Mouse (Mus musculus) hindbrain, embryonic 16.5 days (tissue): ENCODE measurements around the gene Rfc4. TPM values are rescaled to one million over a fixed set of nuclear protein-coding genes. Genes with fewer than 3 reads are reported as not detected.

Source experiments
- ATAC-seq: fragments of 200-750 bp; cut with Nextera tagmentation; 2 replicates; pipeline ENCODE4 v1.8.0; 2017; ENCODE audit warnings: moderate TSS enrichment, moderate library complexity
- H3K27ac ChIP-seq: fragments of 300-500 bp; sonication (generic); 2 replicates; pipeline ENCODE4 v1.5.1; 2014; ENCODE audit warnings: low read depth, mild to moderate bottlenecking, control low read depth, low read length, moderate library complexity
- H3K27me3 ChIP-seq: fragments of 300-500 bp; sonication (generic); replicated peaks from 2 replicates; pipeline ENCODE4 v1.6.1; 2014; ENCODE audit warnings: low read length; ENCODE audit not compliant: control insufficient read depth, insufficient read depth
- H3K36me3 ChIP-seq: fragments of 300-500 bp; sonication (generic); 2 replicates; pipeline ENCODE4 v1.6.1; 2014; ENCODE audit warnings: mild to moderate bottlenecking, low read length, moderate library complexity, mixed read lengths; ENCODE audit not compliant: control insufficient read depth, insufficient read depth
- H3K4me1 ChIP-seq: fragments of 300-500 bp; sonication (generic); 2 replicates; pipeline ENCODE4 v1.6.1; 2014; ENCODE audit warnings: low read depth, low read length; ENCODE audit not compliant: control insufficient read depth, insufficient read depth
- H3K4me2 ChIP-seq: fragments of 300-500 bp; sonication (generic); 2 replicates; pipeline ENCODE4 v1.6.1; 2014; ENCODE audit warnings: mild to moderate bottlenecking, low read length, control low read depth, moderate library complexity
- H3K4me3 ChIP-seq: fragments of 300-500 bp; sonication (generic); 2 replicates; pipeline ENCODE4 v1.5.1; 2014; ENCODE audit warnings: mild to moderate bottlenecking, low read length, control low read depth, moderate library complexity
- H3K9ac ChIP-seq: fragments of 300-500 bp; sonication (generic); 2 replicates; pipeline ENCODE4 v1.6.1; 2014; ENCODE audit warnings: low read depth, mild to moderate bottlenecking, control low read depth, low read length, moderate library complexity
- H3K9me3 ChIP-seq: fragments of 300-500 bp; sonication (generic); 2 replicates; pipeline ENCODE4 v1.6.1; 2014; ENCODE audit warnings: mild to moderate bottlenecking, low read length, moderate library complexity; ENCODE audit not compliant: control insufficient read depth
- WGBS: fragments of 180-500 bp; shearing (Covaris S2); extraction: QIAGEN DNeasy Blood & Tissue Kit; methylation state at CpG from one replicate; pipeline ENCODE4 v1.1.7; 2014; 5-methylcytosine and 5-hydroxymethylcytosine counted together
- polyA plus RNA-seq: library from polyadenylated mRNA; unstranded; fragments of >200 nt; fragmentation: Nextera tagmentation; extraction: Ambion mirVana; gene quantifications from 2 replicates; pipeline ENCODE4 v1.2.1, GENCODE M21; 2015

The Rfc4 gene
- 38.5 and 39.1 TPM in 2 replicates for polyA plus RNA-seq

GRCm38 (mm10) chr16:23127673-23128375 is at the start of gene Rfc4:
Gene Rfc4, minus strand, starts transcription at chr16:23127737.
- H3K9ac ChIP-seq = peak within 1 kb of the TSS; percentile 97
- WGBS = under 1% methylated on average over 51 of the region's 51 CpGs
- no peaks in the 10 kb centered on the region for H3K9me3 ChIP-seq
- peaks cover 3% of the 10 kb centered on the region; the same call in 1 of the 2 replicates for H3K36me3 ChIP-seq
- H3K27ac ChIP-seq = peak within 1 kb of the TSS; percentile 98
- no peaks in the 10 kb centered on the region for H3K27me3 ChIP-seq
- peaks cover 15% of the 10 kb centered on the region for H3K4me1 ChIP-seq
- peak; percentile 96 for ATAC-seq
- peak within 1 kb of the TSS; percentile 98 for H3K4me2 ChIP-seq
- H3K4me3 ChIP-seq = peak within 1 kb of the TSS; percentile 86

GRCm38 (mm10) chr16:23175956-23176355 is 48.4 kb upstream of the Rfc4 start:
- no peak for ATAC-seq
- WGBS = 69% methylated on average over 3 of the region's 3 CpGs

GRCm38 (mm10) chr16:23174855-23175254 is 47.3 kb upstream of the Rfc4 start:
- H3K36me3 ChIP-seq = no peaks in the 10 kb centered on the region
- H3K9ac ChIP-seq = no peak overlapping the region
- 94% methylated on average over 5 of the region's 5 CpGs for WGBS
- H3K4me1 ChIP-seq = no peaks in the 10 kb centered on the region
- H3K4me2 ChIP-seq = no peak overlapping the region
- no peak for ATAC-seq
- H3K27ac ChIP-seq = no peak overlapping the region
- H3K9me3 ChIP-seq = peaks cover 2% of the 10 kb centered on the region; the same call in 1 of the 2 replicates
- H3K27me3 ChIP-seq = no peaks in the 10 kb centered on the region
- no peak overlapping the region for H3K4me3 ChIP-seq

More at GRCm38 (mm10) chr16:23175956-23176355, 48.4 kb upstream of the Rfc4 start:
- Histone ChIP-seq H3K4me3 (no peak overlapping the region), H3K27me3 (no peaks in the 10 kb centered on the region), H3K9me3 (peaks cover 2% of the 10 kb centered on the region; the same call in 1 of the 2 replicates), H3K36me3 (no peaks in the 10 kb centered on the region), H3K4me2 (no peak overlapping the region), H3K9ac (no peak overlapping the region), H3K4me1 (no peaks in the 10 kb centered on the region), H3K27ac (no peak overlapping the region)

- WGBS = 94% methylated on average over 5 of the region's 5 CpGs
- Histone ChIP-seq H3K27me3 (no peaks in the 10 kb centered on the region), H3K9me3 (peaks cover 2% of the 10 kb centered on the region; the same call in 1 of the 2 replicates), H3K4me3 (no peak overlapping the region), H3K4me1 (no peaks in the 10 kb centered on the region), H3K4me2 (no peak overlapping the region), H3K27ac (no peak overlapping the region), H3K36me3 (no peaks in the 10 kb centered on the region), H3K9ac (no peak overlapping the region)
- no peak for ATAC-seq
These were observed 46.4 kb upstream of the Rfc4 start for GRCm38 (mm10) chr16:23173904-23174303.

- H3K27ac ChIP-seq = no peak overlapping the region
- H3K9me3 ChIP-seq = peaks cover 2% of the 10 kb centered on the region; the same call in 1 of the 2 replicates
- ATAC-seq = no peak
- H3K4me1 ChIP-seq = no peaks in the 10 kb centered on the region
- no peak overlapping the region for H3K4me3 ChIP-seq
- no peak overlapping the region for H3K4me2 ChIP-seq
- H3K9ac ChIP-seq = no peak overlapping the region
- no peaks in the 10 kb centered on the region for H3K36me3 ChIP-seq
- WGBS = 92% methylated on average over 3 of the region's 3 CpGs
- H3K27me3 ChIP-seq = no peaks in the 10 kb centered on the region
These were observed 43.3 kb upstream of the Rfc4 start for GRCm38 (mm10) chr16:23170813-23171212.

- no peak overlapping the region for H3K4me3 ChIP-seq
- no peak overlapping the region for H3K9ac ChIP-seq
- H3K27me3 ChIP-seq = no peaks in the 10 kb centered on the region
- WGBS = 75% methylated on average over 5 of the region's 5 CpGs
- H3K4me2 ChIP-seq = no peak overlapping the region
- H3K4me1 ChIP-seq = no peaks in the 10 kb centered on the region
- no peaks in the 10 kb centered on the region for H3K36me3 ChIP-seq
- H3K27ac ChIP-seq = no peak overlapping the region
- H3K9me3 ChIP-seq = no peaks in the 10 kb centered on the region
- no peak for ATAC-seq
These were observed 39.5 kb upstream of the Rfc4 start for GRCm38 (mm10) chr16:23167079-23167478.

- Histone ChIP-seq H3K9me3 (no peaks in the 10 kb centered on the region), H3K27me3 (no peaks in the 10 kb centered on the region), H3K4me1 (no peaks in the 10 kb centered on the region), H3K27ac (no peak overlapping the region), H3K4me2 (no peak overlapping the region), H3K4me3 (no peak overlapping the region), H3K9ac (no peak overlapping the region), H3K36me3 (no peaks in the 10 kb centered on the region)
- no peak for ATAC-seq
- 94% methylated on average over 1 of the region's 1 CpGs for WGBS
These were observed 39.1 kb upstream of the Rfc4 start for GRCm38 (mm10) chr16:23166646-23167045.

GRCm38 (mm10) chr16:23165441-23165840 is 37.9 kb upstream of the Rfc4 start:
- no peak overlapping the region for H3K4me3 ChIP-seq
- H3K36me3 ChIP-seq = no peaks in the 10 kb centered on the region
- no peaks in the 10 kb centered on the region for H3K27me3 ChIP-seq
- H3K9me3 ChIP-seq = no peaks in the 10 kb centered on the region
- no peak for ATAC-seq
- H3K4me1 ChIP-seq = no peaks in the 10 kb centered on the region
- no peak overlapping the region for H3K4me2 ChIP-seq
- no peak overlapping the region for H3K9ac ChIP-seq
- 74% methylated on average over 9 of the region's 9 CpGs for WGBS
- no peak overlapping the region for H3K27ac ChIP-seq

- Histone ChIP-seq H3K9ac (no peak overlapping the region), H3K4me3 (no peak overlapping the region), H3K27ac (no peak overlapping the region), H3K27me3 (no peaks in the 10 kb centered on the region), H3K4me2 (no peak overlapping the region), H3K4me1 (no peaks in the 10 kb centered on the region), H3K36me3 (no peaks in the 10 kb centered on the region), H3K9me3 (no peaks in the 10 kb centered on the region)
- WGBS = 84% methylated on average over 6 of the region's 6 CpGs
- no peak for ATAC-seq
These were observed 36.9 kb upstream of the Rfc4 start for GRCm38 (mm10) chr16:23164443-23164842.
